Mouse (Mus musculus): ENCODE measurements around the gene Zfp383.

- TF ChIP-seq CTCF (IDR thresholded peaks at IDR 0.05; ENCODE audit: extremely low read depth, insufficient read length, insufficient replicate concordance, low read depth, low read length) (no peak), POLR2A (IDR thresholded peaks at IDR 0.05; ENCODE audit: low read depth, low read length) (no peak)
These were observed 30.8 kb downstream of the Zfp383 start for GRCm38 (mm10) chr7:29938856-29939255.

All from small intestine, adult 2 months (tissue).